Mouse (Mus musculus): ENCODE results near the gene Phf21a. TPM values are rescaled to one million over a fixed set of nuclear protein-coding genes. Genes with fewer than 3 reads are reported as not detected.

The Phf21a gene
- polyA plus RNA-seq, 1 experiment from 2014 or later = 29.9 TPM

DNA sequence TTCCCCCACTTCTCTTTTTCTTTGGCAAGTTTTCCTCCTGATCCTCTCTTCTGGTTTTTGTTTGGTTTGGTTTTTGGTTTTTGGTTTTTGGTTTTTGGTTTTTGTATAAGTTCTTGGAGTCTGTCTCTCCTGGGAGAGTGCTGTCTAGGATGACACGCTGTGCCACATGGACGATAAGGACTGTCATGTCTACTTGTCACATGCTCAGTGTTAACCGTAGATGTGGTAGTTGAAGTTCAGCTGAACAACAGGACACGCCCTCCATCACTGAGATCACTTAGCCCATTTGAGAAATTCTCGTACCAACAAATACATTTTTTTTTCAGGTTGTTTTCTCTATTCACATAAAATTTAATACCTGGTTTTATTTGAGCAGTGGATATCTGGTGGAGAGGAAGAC lies 224.3 kb downstream of the Phf21a start:
- Histone ChIP-seq H3K27ac (no peak overlapping the region), H3K27me3 (no peaks in the 10 kb centered on the region), H3K4me1 (no peaks in the 10 kb centered on the region), H3K4me2 (no peak overlapping the region), H3K9ac (no peak overlapping the region), H3K9me3 (no peaks in the 10 kb centered on the region), H3K36me3 (peaks cover 9% of the 10 kb centered on the region), H3K4me3 (no peak overlapping the region)
- WGBS = 83% methylated on average over 5 of the region's 5 CpGs
- no peak for ATAC-seq (ENCODE audit: borderline replicate concordance, extremely low read depth, low FRiP score, low TSS enrichment)

DNA sequence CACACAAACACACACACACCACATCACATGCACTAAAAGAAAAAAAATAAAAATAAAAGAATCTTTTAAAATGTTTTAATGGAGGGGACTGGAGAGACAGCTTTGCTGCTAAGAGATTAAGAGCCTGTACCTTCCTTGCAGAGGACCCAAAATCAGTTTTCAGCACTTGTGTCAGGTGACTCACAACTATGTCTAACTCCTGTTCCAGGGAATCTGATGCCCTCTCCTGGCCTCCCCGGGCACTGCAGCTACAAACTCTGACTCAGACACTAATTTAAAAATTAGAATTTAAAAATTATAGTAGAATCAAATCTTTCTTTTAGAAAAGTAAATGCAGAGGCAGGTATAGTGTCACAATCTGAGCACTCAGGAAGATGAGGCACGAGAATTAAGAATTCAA lies 229.8 kb downstream of the Phf21a start:
- H3K9me3 ChIP-seq = no peaks in the 10 kb centered on the region
- H3K4me2 ChIP-seq = no peak overlapping the region
- no peaks in the 10 kb centered on the region for H3K4me1 ChIP-seq
- 90% methylated on average over 2 of the region's 2 CpGs for WGBS
- H3K9ac ChIP-seq = no peak overlapping the region
- ATAC-seq (ENCODE audit: borderline replicate concordance, extremely low read depth, low FRiP score, low TSS enrichment) = no peak
- H3K36me3 ChIP-seq = peaks cover 29% of the 10 kb centered on the region
- H3K27me3 ChIP-seq = no peaks in the 10 kb centered on the region
- no peak overlapping the region for H3K27ac ChIP-seq
- no peak overlapping the region for H3K4me3 ChIP-seq

DNA sequence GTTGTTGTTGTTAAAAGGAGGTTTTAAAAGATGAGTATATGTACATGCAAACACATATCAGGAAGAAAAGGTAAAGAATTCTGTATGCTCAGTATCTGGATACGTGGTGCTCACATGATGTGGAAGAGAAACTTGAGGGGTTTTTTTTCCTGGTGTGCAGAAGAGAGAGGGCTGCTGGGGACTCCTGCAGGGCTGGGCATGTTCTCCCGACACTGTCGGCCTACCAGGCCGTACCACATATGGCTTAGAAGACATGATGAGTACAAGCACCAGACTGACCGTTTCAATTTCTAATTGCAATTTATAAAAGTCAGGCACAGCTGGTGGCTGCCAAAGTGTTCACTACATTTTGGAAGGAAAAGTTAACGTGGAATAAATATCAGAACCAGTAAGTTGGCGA lies 232.8 kb downstream of the Phf21a start:
- 76% methylated on average over 7 of the region's 7 CpGs for WGBS
- no peak overlapping the region for H3K4me2 ChIP-seq
- ATAC-seq (ENCODE audit: borderline replicate concordance, extremely low read depth, low FRiP score, low TSS enrichment) = no peak
- H3K4me1 ChIP-seq = no peaks in the 10 kb centered on the region
- no peak overlapping the region for H3K9ac ChIP-seq
- peaks cover 36% of the 10 kb centered on the region for H3K36me3 ChIP-seq
- H3K9me3 ChIP-seq = no peaks in the 10 kb centered on the region
- H3K4me3 ChIP-seq = no peak overlapping the region
- no peak overlapping the region for H3K27ac ChIP-seq
- no peaks in the 10 kb centered on the region for H3K27me3 ChIP-seq

DNA sequence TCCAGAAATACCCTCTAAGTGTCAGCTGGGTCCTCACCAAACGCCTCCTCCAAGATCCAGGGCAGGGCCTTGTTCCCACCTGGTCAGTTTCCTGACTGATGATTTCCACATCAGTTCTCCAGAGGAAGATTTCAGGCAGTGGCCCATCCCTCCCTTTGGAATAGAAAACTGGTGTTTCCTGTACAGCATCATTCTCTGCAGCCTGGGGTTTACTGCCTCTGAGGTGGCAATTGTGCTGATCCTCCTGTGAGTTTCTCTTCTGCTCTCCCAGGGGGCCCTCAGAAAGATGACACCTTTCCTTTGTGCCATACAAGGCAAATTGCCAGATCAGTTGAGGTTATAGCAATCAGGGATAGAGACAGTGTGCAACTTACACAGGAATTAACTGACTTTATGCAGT lies 233.3 kb downstream of the Phf21a start:
- no peaks in the 10 kb centered on the region for H3K27me3 ChIP-seq
- no peaks in the 10 kb centered on the region for H3K4me1 ChIP-seq
- peaks cover 34% of the 10 kb centered on the region for H3K36me3 ChIP-seq
- H3K9ac ChIP-seq = no peak overlapping the region
- no peak overlapping the region for H3K27ac ChIP-seq
- no peak for ATAC-seq (ENCODE audit: borderline replicate concordance, extremely low read depth, low FRiP score, low TSS enrichment)
- WGBS = 73% methylated on average over 1 of the region's 1 CpGs
- H3K4me3 ChIP-seq = no peak overlapping the region
- H3K9me3 ChIP-seq = no peaks in the 10 kb centered on the region
- H3K4me2 ChIP-seq = no peak overlapping the region

DNA sequence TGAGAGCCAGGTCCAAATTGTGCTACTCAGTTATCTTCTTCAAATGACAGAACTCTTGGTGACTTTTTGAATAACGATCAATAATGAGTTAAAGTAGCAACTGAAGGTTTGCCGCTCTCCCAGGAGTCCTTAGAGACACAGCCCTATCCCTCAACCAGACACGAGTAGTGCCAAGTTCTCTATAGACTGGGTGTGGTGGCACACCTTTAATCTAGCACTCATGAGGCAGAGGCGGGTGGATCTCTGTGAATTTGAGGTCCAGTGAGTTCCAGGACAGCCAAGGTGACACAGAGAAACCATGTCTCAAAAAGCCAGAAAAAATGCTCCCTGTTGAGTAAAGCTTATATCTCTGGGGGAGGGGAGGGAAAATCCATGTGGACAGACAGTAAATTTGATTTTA lies 234.7 kb downstream of the Phf21a start:
- Histone ChIP-seq H3K27me3 (no peaks in the 10 kb centered on the region), H3K4me1 (no peaks in the 10 kb centered on the region), H3K36me3 (peaks cover 39% of the 10 kb centered on the region), H3K9ac (no peak overlapping the region), H3K9me3 (no peaks in the 10 kb centered on the region), H3K4me2 (no peak overlapping the region), H3K4me3 (no peak overlapping the region), H3K27ac (no peak overlapping the region)
- no peak for ATAC-seq (ENCODE audit: borderline replicate concordance, extremely low read depth, low FRiP score, low TSS enrichment)
- WGBS = 86% methylated on average over 4 of the region's 4 CpGs

DNA sequence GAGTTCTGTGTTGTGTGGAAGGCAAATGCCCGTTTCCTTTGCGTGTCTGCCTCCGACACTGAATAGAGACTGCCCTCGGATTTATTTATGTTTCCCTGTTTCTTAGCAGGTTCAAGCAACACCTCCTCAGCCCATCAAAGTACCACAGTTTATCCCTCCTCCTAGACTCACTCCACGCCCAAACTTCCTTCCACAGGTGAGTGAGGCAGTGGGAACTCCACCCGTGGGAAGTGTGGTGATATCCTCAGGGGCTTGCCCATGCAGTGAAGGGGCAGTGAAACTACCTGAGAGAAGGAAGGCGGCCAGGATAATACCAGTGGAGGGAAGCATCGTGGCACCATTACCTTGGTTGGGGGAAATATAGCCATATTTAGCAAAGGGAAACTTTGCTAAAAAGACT lies 235.3 kb downstream of the Phf21a start:
- H3K27ac ChIP-seq = no peak overlapping the region
- H3K9ac ChIP-seq = no peak overlapping the region
- H3K4me2 ChIP-seq = no peak overlapping the region
- peaks cover 39% of the 10 kb centered on the region for H3K36me3 ChIP-seq
- H3K9me3 ChIP-seq = no peaks in the 10 kb centered on the region
- H3K4me3 ChIP-seq = no peak overlapping the region
- 87% methylated on average over 8 of the region's 8 CpGs for WGBS
- H3K4me1 ChIP-seq = no peaks in the 10 kb centered on the region
- H3K27me3 ChIP-seq = no peaks in the 10 kb centered on the region
- no peak for ATAC-seq (ENCODE audit: borderline replicate concordance, extremely low read depth, low FRiP score, low TSS enrichment)

DNA sequence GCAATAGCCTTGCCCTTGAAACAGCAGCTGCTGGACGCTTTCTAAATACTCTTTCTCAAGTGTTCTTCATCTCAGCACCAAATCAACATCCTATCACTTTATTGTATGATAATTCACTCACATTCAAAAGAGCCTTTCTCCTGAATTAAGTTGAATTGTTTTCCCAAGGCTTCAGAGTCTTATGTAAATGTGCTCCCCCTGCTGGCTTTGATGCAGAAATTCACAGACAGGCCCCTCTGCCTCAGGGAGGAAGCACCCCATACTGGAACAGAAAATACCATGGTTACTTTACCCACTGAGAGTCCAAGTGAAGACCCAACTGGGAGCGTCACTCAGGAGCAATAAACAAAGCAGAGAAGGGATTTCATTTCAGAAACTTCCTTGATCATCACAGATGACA lies 237.9 kb downstream of the Phf21a start:
- ATAC-seq (ENCODE audit: borderline replicate concordance, extremely low read depth, low FRiP score, low TSS enrichment) = no peak
- 49% methylated on average over 2 of the region's 2 CpGs for WGBS
- H3K27me3 ChIP-seq = no peaks in the 10 kb centered on the region
- no peaks in the 10 kb centered on the region for H3K4me1 ChIP-seq
- no peak overlapping the region for H3K4me3 ChIP-seq
- H3K4me2 ChIP-seq = no peak overlapping the region
- no peak overlapping the region for H3K9ac ChIP-seq
- peaks cover 45% of the 10 kb centered on the region for H3K36me3 ChIP-seq
- no peaks in the 10 kb centered on the region for H3K9me3 ChIP-seq
- H3K27ac ChIP-seq = no peak overlapping the region

DNA sequence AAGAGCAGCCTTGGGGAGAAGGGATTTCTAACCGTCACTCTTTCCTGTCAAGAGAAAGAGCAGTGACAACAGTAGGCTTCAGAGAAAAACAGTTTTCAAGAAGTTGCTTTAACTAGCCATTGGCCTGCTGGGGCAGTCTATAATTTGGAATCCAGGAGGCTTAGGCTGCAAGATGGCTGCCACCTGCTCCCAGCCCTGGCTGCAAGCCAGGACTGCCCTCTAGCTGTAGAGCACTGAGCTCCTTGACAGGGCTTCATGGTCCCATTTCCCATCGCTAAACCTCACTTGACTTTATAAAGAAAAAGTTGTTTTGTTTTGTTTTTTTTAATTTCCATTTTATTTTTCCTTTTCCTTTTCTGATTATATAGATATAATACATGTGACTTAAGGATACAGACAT lies 238.5 kb downstream of the Phf21a start:
- no peak overlapping the region for H3K4me3 ChIP-seq
- H3K27me3 ChIP-seq = no peaks in the 10 kb centered on the region
- no peak for ATAC-seq (ENCODE audit: borderline replicate concordance, extremely low read depth, low FRiP score, low TSS enrichment)
- H3K4me1 ChIP-seq = no peaks in the 10 kb centered on the region
- H3K27ac ChIP-seq = no peak overlapping the region
- WGBS = 78% methylated on average over 2 of the region's 2 CpGs
- H3K4me2 ChIP-seq = no peak overlapping the region
- H3K9ac ChIP-seq = no peak overlapping the region
- no peaks in the 10 kb centered on the region for H3K9me3 ChIP-seq
- peaks cover 48% of the 10 kb centered on the region for H3K36me3 ChIP-seq

DNA sequence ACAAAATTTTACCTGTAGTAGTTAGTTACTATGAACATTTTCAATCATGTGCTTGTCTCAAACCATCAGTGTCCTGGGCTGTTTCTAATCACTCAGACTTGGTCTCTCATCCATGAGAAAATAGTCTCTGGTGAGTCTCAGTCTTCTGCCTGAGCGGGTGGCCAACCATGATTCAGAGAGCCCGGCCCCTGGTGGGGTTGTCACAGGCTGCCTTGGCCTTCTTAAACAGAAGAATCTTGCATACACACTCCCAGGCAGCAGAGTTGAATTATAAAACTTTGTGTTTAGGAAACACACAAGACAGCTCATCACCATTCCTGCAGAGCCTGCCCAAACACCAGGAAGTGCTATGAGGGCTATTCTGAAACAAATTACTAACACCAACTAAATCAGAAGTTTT lies 239.0 kb downstream of the Phf21a start:
- Histone ChIP-seq H3K27me3 (no peaks in the 10 kb centered on the region), H3K9me3 (no peaks in the 10 kb centered on the region), H3K4me2 (no peak overlapping the region), H3K36me3 (peaks cover 48% of the 10 kb centered on the region), H3K4me1 (no peaks in the 10 kb centered on the region), H3K9ac (no peak overlapping the region), H3K27ac (no peak overlapping the region), H3K4me3 (no peak overlapping the region)
- WGBS = 97% methylated on average over 2 of the region's 2 CpGs
- ATAC-seq (ENCODE audit: borderline replicate concordance, extremely low read depth, low FRiP score, low TSS enrichment) = no peak

DNA sequence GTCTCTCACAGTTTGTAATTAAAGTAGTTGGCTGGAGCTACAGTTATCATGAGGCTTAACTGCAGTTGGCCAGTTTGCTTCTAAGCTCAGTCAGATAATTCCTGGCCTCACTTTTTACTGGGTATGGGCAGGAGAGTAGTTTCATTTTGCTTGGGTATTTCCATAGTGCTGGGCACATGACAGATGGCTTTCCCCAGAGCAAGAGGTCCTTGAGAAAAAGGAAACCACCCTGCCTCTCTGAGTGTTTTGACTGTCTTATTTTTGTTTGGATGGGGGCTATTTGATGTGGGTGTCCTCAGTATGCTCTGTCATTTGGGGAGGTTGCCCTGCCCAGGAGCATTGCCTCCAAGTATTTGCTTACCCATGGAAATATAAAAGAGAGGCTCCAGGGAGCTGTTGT lies 249.5 kb downstream of the Phf21a start:
- Histone ChIP-seq H3K4me2 (no peak overlapping the region), H3K4me3 (no peak overlapping the region), H3K36me3 (peaks cover 27% of the 10 kb centered on the region), H3K4me1 (no peaks in the 10 kb centered on the region), H3K27me3 (no peaks in the 10 kb centered on the region), H3K9ac (no peak overlapping the region), H3K9me3 (no peaks in the 10 kb centered on the region), H3K27ac (no peak overlapping the region)
- no peak for ATAC-seq (ENCODE audit: borderline replicate concordance, extremely low read depth, low FRiP score, low TSS enrichment)

DNA sequence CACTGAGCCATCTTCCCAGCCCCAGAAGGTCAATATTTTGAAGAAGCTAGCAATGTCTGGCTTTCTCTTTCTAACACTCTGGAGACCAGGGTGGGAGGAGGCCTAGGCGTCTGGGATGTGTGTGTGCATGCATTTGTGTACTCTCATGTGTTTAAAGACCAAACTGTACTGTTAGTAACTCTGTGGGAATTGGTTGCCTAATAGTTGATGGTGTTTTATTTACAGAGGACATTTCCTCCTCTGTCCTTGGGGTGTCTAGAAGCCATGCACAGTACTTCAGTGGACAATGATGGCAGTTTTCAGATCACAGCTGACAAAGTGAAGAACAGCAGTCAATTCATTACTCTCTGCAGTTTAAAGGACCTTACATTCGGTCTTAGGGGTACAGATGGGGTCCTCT lies 254.3 kb downstream of the Phf21a start:
- Histone ChIP-seq H3K4me1 (no peaks in the 10 kb centered on the region), H3K4me2 (no peak overlapping the region), H3K36me3 (peaks cover 56% of the 10 kb centered on the region), H3K9me3 (no peaks in the 10 kb centered on the region), H3K27ac (no peak overlapping the region), H3K4me3 (no peak overlapping the region), H3K9ac (no peak overlapping the region), H3K27me3 (no peaks in the 10 kb centered on the region)
- ATAC-seq (ENCODE audit: borderline replicate concordance, extremely low read depth, low FRiP score, low TSS enrichment) = no peak
- WGBS = 85% methylated on average over 2 of the region's 2 CpGs

DNA sequence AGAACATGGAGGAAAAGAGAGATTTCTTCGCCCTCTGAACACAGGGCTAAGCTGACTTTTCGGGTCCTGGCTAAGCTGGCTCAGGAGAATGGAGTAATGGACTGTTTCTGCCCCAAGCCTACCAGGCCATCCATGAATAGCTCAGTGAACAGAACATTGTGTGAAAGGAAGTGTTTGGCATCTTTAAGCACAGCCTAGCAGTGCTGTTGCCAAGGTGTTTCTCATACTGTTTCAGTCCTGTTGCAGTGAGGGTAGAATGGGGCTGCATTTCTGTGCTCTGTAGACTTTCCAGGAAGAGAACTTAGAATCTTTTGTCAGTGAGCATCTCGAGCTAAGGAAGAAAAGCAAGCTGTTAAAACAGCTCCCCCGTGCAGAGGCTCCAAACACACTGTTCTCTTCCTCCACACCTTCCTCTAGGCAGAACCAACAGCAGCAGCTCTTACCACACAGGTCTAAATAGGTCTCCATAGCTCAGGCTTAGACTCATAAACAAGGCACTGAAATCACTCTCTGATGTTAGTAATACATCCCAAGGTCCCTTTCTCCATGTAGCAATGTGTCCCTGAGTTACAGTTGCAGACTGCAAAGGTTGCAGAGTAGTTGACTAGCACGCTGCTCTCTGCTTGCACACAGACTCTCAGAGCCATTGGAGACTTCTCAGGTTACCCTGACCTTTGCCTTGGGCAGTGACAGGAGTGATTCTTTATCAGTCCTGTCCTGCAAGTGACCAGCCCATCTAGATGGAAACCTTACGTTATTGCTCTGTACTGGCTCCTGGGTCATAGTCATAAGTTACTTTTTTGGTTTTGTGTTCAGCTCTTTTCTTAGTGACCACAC lies 256.9 kb downstream of the Phf21a start:
- ATAC-seq (ENCODE audit: borderline replicate concordance, extremely low read depth, low FRiP score, low TSS enrichment) = no peak
- 54% methylated on average over 6 of the region's 6 CpGs for WGBS
- peaks cover 56% of the 10 kb centered on the region for H3K36me3 ChIP-seq
- H3K27ac ChIP-seq = no peak overlapping the region
- no peaks in the 10 kb centered on the region for H3K4me1 ChIP-seq
- no peak overlapping the region for H3K9ac ChIP-seq
- no peak overlapping the region for H3K4me3 ChIP-seq
- H3K4me2 ChIP-seq = no peak overlapping the region
- H3K27me3 ChIP-seq = no peaks in the 10 kb centered on the region
- no peaks in the 10 kb centered on the region for H3K9me3 ChIP-seq

DNA sequence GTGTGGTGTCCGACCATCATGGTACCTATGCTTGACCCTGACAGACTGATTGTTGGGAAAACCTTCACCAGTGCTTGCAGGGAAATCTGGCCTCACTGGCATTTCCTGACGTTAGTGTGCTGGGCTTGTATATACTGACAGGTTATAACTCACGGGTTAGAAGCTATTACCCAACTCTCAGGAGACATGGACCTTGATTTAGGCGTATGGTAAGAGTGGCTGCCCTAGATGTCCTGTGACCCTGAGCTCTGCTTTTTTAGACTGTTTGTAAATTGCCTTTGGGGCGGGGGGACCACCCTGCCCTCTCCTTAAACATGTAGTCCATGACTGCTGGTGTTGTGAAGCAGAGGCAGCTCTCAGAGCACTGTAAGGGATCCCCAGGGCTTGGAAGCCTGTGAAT lies 257.8 kb downstream of the Phf21a start:
- Histone ChIP-seq H3K27ac (no peak overlapping the region), H3K9me3 (no peaks in the 10 kb centered on the region), H3K9ac (no peak overlapping the region), H3K27me3 (no peaks in the 10 kb centered on the region), H3K4me2 (no peak overlapping the region), H3K4me3 (no peak overlapping the region), H3K4me1 (no peaks in the 10 kb centered on the region), H3K36me3 (peaks cover 49% of the 10 kb centered on the region)
- no peak for ATAC-seq (ENCODE audit: borderline replicate concordance, extremely low read depth, low FRiP score, low TSS enrichment)
- WGBS = 56% methylated on average over 5 of the region's 5 CpGs

Measured in lung, embryonic 15.5 days (tissue).